Mouse (Mus musculus): ENCODE measurements around the gene Fars2. TPM values are rescaled to one million over a fixed set of nuclear protein-coding genes. Genes with fewer than 3 reads are reported as not detected.

The Fars2 gene
- total RNA-seq, 2 experiments from 2014 or later = 29.5 to 31.5 TPM

- intact Hi-C loops (cut with DNase I) = loop anchor here (5.0 kb wide), 2 partner anchors 449 to 1029 kb away; no protein-coding TSS in a partner anchor
- DNase-seq = peak; percentile 35
Observed at GRCm38 (mm10) chr13:36283545-36284067, 166.4 kb downstream of the Fars2 start.

GRCm38 (mm10) chr13:36284097-36284496 lies 166.9 kb downstream of the Fars2 start:
- peak; percentile 16 for DNase-seq
- intact Hi-C loops (cut with DNase I) = loop anchor here (5.0 kb wide), 2 partner anchors 448 to 1028 kb away; no protein-coding TSS in a partner anchor

- no peak for DNase-seq
- intact Hi-C loops (cut with DNase I) = no loop called here
Observed at GRCm38 (mm10) chr13:36285235-36285634, 168.0 kb downstream of the Fars2 start.

- DNase-seq = peak; percentile 81
- intact Hi-C loops (cut with DNase I) = no loop called here
Observed at GRCm38 (mm10) chr13:36293511-36293910, 176.3 kb downstream of the Fars2 start.

GRCm38 (mm10) chr13:36294503-36294902 lies 177.3 kb downstream of the Fars2 start:
- no peak for DNase-seq
- intact Hi-C loops (cut with DNase I) = no loop called here

- intact Hi-C loops (cut with DNase I) = no loop called here
- DNase-seq = peak; percentile 78
Observed at GRCm38 (mm10) chr13:36295848-36296247, 178.6 kb downstream of the Fars2 start.

GRCm38 (mm10) chr13:36296574-36296973 lies 179.4 kb downstream of the Fars2 start:
- DNase-seq = no peak
- intact Hi-C loops (cut with DNase I) = no loop called here

GRCm38 (mm10) chr13:36297950-36298781 lies 181.0 kb downstream of the Fars2 start:
- peak; percentile 39 for DNase-seq
- intact Hi-C loops (cut with DNase I) = no loop called here

- intact Hi-C loops (cut with DNase I) = no loop called here
- DNase-seq = no peak
Observed at GRCm38 (mm10) chr13:36298782-36299031, 181.5 kb downstream of the Fars2 start.

GRCm38 (mm10) chr13:36302770-36303169 lies 185.6 kb downstream of the Fars2 start:
- intact Hi-C loops (cut with DNase I) = no loop called here
- DNase-seq = no peak

GRCm38 (mm10) chr13:36305306-36305705 lies 188.1 kb downstream of the Fars2 start:
- intact Hi-C loops (cut with DNase I) = no loop called here
- DNase-seq = no peak

GRCm38 (mm10) chr13:36307386-36307785 lies 190.2 kb downstream of the Fars2 start:
- no peak for DNase-seq
- intact Hi-C loops (cut with DNase I) = no loop called here

GRCm38 (mm10) chr13:36309160-36309559 lies 191.9 kb downstream of the Fars2 start:
- intact Hi-C loops (cut with DNase I) = no loop called here
- no peak for DNase-seq

GRCm38 (mm10) chr13:36314218-36314617 lies 197.0 kb downstream of the Fars2 start:
- intact Hi-C loops (cut with DNase I) = no loop called here
- DNase-seq = no peak

- intact Hi-C loops (cut with DNase I) = no loop called here
- no peak for DNase-seq
Observed at GRCm38 (mm10) chr13:36314860-36315800, 197.9 kb downstream of the Fars2 start.

- peak; percentile 15 for DNase-seq
- intact Hi-C loops (cut with DNase I) = no loop called here
Observed at GRCm38 (mm10) chr13:36317824-36318223, 200.6 kb downstream of the Fars2 start.

GRCm38 (mm10) chr13:36324624-36325023 lies 207.4 kb downstream of the Fars2 start:
- DNase-seq = no peak
- intact Hi-C loops (cut with DNase I) = no loop called here

GRCm38 (mm10) chr13:36326539-36326938 lies 209.3 kb downstream of the Fars2 start:
- intact Hi-C loops (cut with DNase I) = no loop called here
- no peak for DNase-seq

- no peak for DNase-seq
- intact Hi-C loops (cut with DNase I) = no loop called here
Observed at GRCm38 (mm10) chr13:36329871-36330270, 212.7 kb downstream of the Fars2 start.

- intact Hi-C loops (cut with DNase I) = no loop called here
- no peak for DNase-seq
Observed at GRCm38 (mm10) chr13:36330542-36330941, 213.3 kb downstream of the Fars2 start.

GRCm38 (mm10) chr13:36334748-36335147 lies 217.5 kb downstream of the Fars2 start:
- no peak for DNase-seq
- intact Hi-C loops (cut with DNase I) = no loop called here

Data from left cerebral cortex, postnatal 4 days (tissue).